ENCODE assay signal across 9 mouse cellular contexts in genomic region chr1:91483304-91484010, GRCm38 (mm10). TPM values are rescaled to one million over a fixed set of nuclear protein-coding genes. Genes with fewer than 3 reads are reported as not detected.
A peak's percentile ranks its signal among the peaks of the same experiment; 100 is the strongest.
DNase-seq lines count a peak whose midpoint lies in the region; ATAC-seq and TF ChIP-seq lines count a peak whose summit lies in the region.
"Had no signal": no experiment of that assay in that cellular context is flagged by ENCODE, and none has a peak within 500 bp of the region (broad histone marks: within the 10 kb centered on the region; RNA-seq: fewer than 3 reads in every experiment).

No protein-coding gene starts in this region.

- peak; percentile 72 for DNase-seq in G1E (ENCODE audit: low spot score)
- DNase-seq in c-Kit-positive CD71-negative TER-119-negative erythroid progenitor cells, embryonic 14.5 days (ENCODE audit: low read depth) = peak; percentile 73
- peak; percentile 87 for DNase-seq in forebrain, embryonic 14.5 days (ENCODE audit: low spot score)
- DNase-seq in heart, postnatal 4 days = peak; percentile 93
- DNase-seq in layer of hippocampus, adult 9-10 months (ENCODE audit: low spot score) = peak; percentile 70
- peak; percentile 94 for DNase-seq in lung, embryonic 14.5 days
- peak; percentile 86 for DNase-seq in retina, postnatal 1 day
- peak; percentile 83 for DNase-seq in thymus, postnatal 25 days

- H3K9ac ChIP-seq in forebrain, embryonic 14.5 days (ENCODE audit: low read length) = no peak overlapping the region
- H3K9ac ChIP-seq in lung, embryonic 14.5 days = no peak overlapping the region

- peak; percentile 98 for TF ChIP-seq CTCF in G1E (IDR thresholded peaks at IDR 0.05; ENCODE audit: low read depth, low read length)
- peak; percentile 94 for TF ChIP-seq CTCF in lung, embryonic 14.5 days (IDR thresholded peaks at IDR 0.05; ENCODE audit: low read depth)

- WGBS in forebrain, embryonic 14.5 days = 51% methylated on average over 10 of the region's 10 CpGs
- 33% methylated on average over 10 of the region's 10 CpGs for WGBS in lung, embryonic 14.5 days

- no peak overlapping the region for H3K4me2 ChIP-seq in forebrain, embryonic 14.5 days (ENCODE audit: low read length)
- no peak overlapping the region for H3K4me2 ChIP-seq in lung, embryonic 14.5 days

- H3K27me3 ChIP-seq in G1E (ENCODE audit: insufficient read depth, low read length) = peaks cover 51% of the 10 kb centered on the region
- no peaks in the 10 kb centered on the region for H3K27me3 ChIP-seq in forebrain, embryonic 14.5 days (replicated peaks; ENCODE audit: control insufficient read depth, insufficient read depth, low read length)
- no peaks in the 10 kb centered on the region for H3K27me3 ChIP-seq in lung, embryonic 14.5 days (ENCODE audit: insufficient read depth, low read length)

- no peak overlapping the region for H3K27ac ChIP-seq in forebrain, embryonic 14.5 days (ENCODE audit: low read depth, low read length)
- no peak overlapping the region for H3K27ac ChIP-seq in lung, embryonic 14.5 days (ENCODE audit: low read depth)
- H3K27ac ChIP-seq: macrophage had no signal

- H3K9me3 ChIP-seq in G1E (replicated peaks) = peaks cover 3% of the 10 kb centered on the region; the same call in 1 of the 2 replicates
- no peaks in the 10 kb centered on the region for H3K9me3 ChIP-seq in forebrain, embryonic 14.5 days (replicated peaks; ENCODE audit: control insufficient read depth, low read length)
- H3K9me3 ChIP-seq in lung, embryonic 14.5 days (ENCODE audit: low read depth, low read length) = no peaks in the 10 kb centered on the region; the same call in 1 of the 2 replicates

- H3K4me3 ChIP-seq in G1E (ENCODE audit: low read depth, low read length) = no peak overlapping the region
- no peak overlapping the region for H3K4me3 ChIP-seq in forebrain, embryonic 14.5 days (ENCODE audit: low read depth, low read length)
- no peak overlapping the region for H3K4me3 ChIP-seq in lung, embryonic 14.5 days (ENCODE audit: low read depth, low read length)

- H3K36me3 ChIP-seq in G1E (replicated peaks) = no peaks in the 10 kb centered on the region
- H3K36me3 ChIP-seq in forebrain, embryonic 14.5 days (ENCODE audit: control insufficient read depth, insufficient read depth, low read length) = no peaks in the 10 kb centered on the region
- no peaks in the 10 kb centered on the region for H3K36me3 ChIP-seq in lung, embryonic 14.5 days (ENCODE audit: insufficient read depth)

- H3K4me1 ChIP-seq in G1E (ENCODE audit: insufficient read depth, low read depth, low read length) = 0 out of 2 replicates have a peak, but pooled peaks cover 2% of the 10 kb centered on the region
- H3K4me1 ChIP-seq in forebrain, embryonic 14.5 days (ENCODE audit: control insufficient read depth, insufficient read depth, low read length) = no peaks in the 10 kb centered on the region
- no peaks in the 10 kb centered on the region for H3K4me1 ChIP-seq in lung, embryonic 14.5 days (ENCODE audit: insufficient read depth)

- peak; percentile 72 for ATAC-seq in G1E (ENCODE audit: extremely low read depth, insufficient number of reproducible peaks, low FRiP score, poor library complexity, severe bottlenecking)
- ATAC-seq in forebrain, embryonic 14.5 days = peak; percentile 77
- peak; percentile 84 for ATAC-seq in lung, embryonic 14.5 days (ENCODE audit: insufficient read depth)

RNA-seq across cellular contexts. Expression of gene Traf3ip1, which starts 11.0 kb away (rescaled TPM):
- 9.7 and 10.5 TPM in 2 replicates for total RNA-seq in G1E (2014; fragmentation: Nextera tagmentation)
- 12.7 and 12.8 TPM in 2 replicates for total RNA-seq in G1E (2017)
- 16.1 and 17.8 TPM in 2 replicates for polyA plus RNA-seq in G1E (2012)
- 6.1 and 6.5 TPM in 2 replicates for polyA plus RNA-seq in forebrain, embryonic 14.5 days (2014; fragmentation: Nextera tagmentation; extraction: Ambion mirVana)
- 1 to 10 TPM; 4.3 to 4.6 TPM for total RNA-seq in heart, postnatal 4 days (2021)
- 6.9 and 8.0 TPM in 2 replicates for polyA plus RNA-seq in lung, embryonic 14.5 days (2014; fragmentation: Nextera tagmentation; extraction: Ambion mirVana)

RNA-seq across cellular contexts. Expression of gene Per2, which starts 24.3 kb away (rescaled TPM):
- total RNA-seq in G1E (2014; fragmentation: Nextera tagmentation) = 13.0 and 15.4 TPM in 2 replicates
- total RNA-seq in G1E (2017) = 4.4 and 5.3 TPM in 2 replicates
- polyA plus RNA-seq in G1E (2012) = 14.2 and 17.5 TPM in 2 replicates
- 2.6 and 4.5 TPM in 2 replicates for polyA plus RNA-seq in forebrain, embryonic 14.5 days (2014; fragmentation: Nextera tagmentation; extraction: Ambion mirVana)
- total RNA-seq in heart, postnatal 4 days (2021) = 10 to 100 TPM in 1 of 2 experiments, 1 to 10 TPM in 1; 8.5 to 11.2 TPM
- polyA plus RNA-seq in lung, embryonic 14.5 days (2014; fragmentation: Nextera tagmentation; extraction: Ambion mirVana) = 6.6 and 8.3 TPM in 2 replicates

RNA-seq across cellular contexts. Expression of gene Asb1, which starts 56.9 kb away (rescaled TPM):
- total RNA-seq in G1E (2014; fragmentation: Nextera tagmentation) (8.3 and 12.9 TPM in 2 replicates), G1E (2017) (25.7 and 28.0 TPM in 2 replicates)
- 9.3 and 12.4 TPM in 2 replicates for polyA plus RNA-seq in G1E (2012)
- 11.3 and 14.7 TPM in 2 replicates for polyA plus RNA-seq in forebrain, embryonic 14.5 days (2014; fragmentation: Nextera tagmentation; extraction: Ambion mirVana)
- 10 to 100 TPM; 17.5 to 18.2 TPM for total RNA-seq in heart, postnatal 4 days (2021)
- polyA plus RNA-seq in lung, embryonic 14.5 days (2014; fragmentation: Nextera tagmentation; extraction: Ambion mirVana) = 7.0 and 8.0 TPM in 2 replicates
